Mouse (Mus musculus): ENCODE measurements around the gene Vwa5a. TPM values are rescaled to one million over a fixed set of nuclear protein-coding genes. Genes with fewer than 3 reads are reported as not detected.

Gene Vwa5a
- 21.0 and 22.9 TPM in 2 replicates for polyA plus RNA-seq (2015; fragmentation: Nextera tagmentation; extraction: Ambion mirVana)

- Histone ChIP-seq H3K9me3 (ENCODE audit: low read length) (no peaks in the 10 kb centered on the region), H3K4me2 (replicated peaks; ENCODE audit: low read depth, low read length) (peak within 1 kb of the TSS; percentile 75), H3K4me1 (ENCODE audit: insufficient read depth, low read length) (peaks cover 5% of the 10 kb centered on the region; the same call in 1 of the 2 replicates), H3K27ac (ENCODE audit: low read length) (peak within 1 kb of the TSS; percentile 77; the same call in 1 of the 2 replicates), H3K9ac (replicated peaks; ENCODE audit: low read length) (peak within 1 kb of the TSS; percentile 64), H3K4me3 (ENCODE audit: low read length) (peak within 1 kb of the TSS; percentile 71), H3K36me3 (ENCODE audit: insufficient read depth, low read length) (peaks cover 7% of the 10 kb centered on the region; the same call in 1 of the 2 replicates), H3K27me3 (ENCODE audit: insufficient read depth, low read length) (no peaks in the 10 kb centered on the region)
- WGBS = 1% methylated on average over 4 of the region's 4 CpGs
- ATAC-seq (ENCODE audit: low FRiP score, low TSS enrichment) = peak; percentile 93
Observed at GRCm38 (mm10) chr9:38718102-38718501, at the start of gene Vwa5a. Vwa5a (plus strand) TSS chr9:38718268.

- Histone ChIP-seq H3K4me3 (ENCODE audit: low read length) (no peak overlapping the region), H3K27ac (ENCODE audit: low read length) (no peak overlapping the region), H3K36me3 (ENCODE audit: insufficient read depth, low read length) (no peaks in the 10 kb centered on the region), H3K9me3 (ENCODE audit: low read length) (no peaks in the 10 kb centered on the region), H3K27me3 (ENCODE audit: insufficient read depth, low read length) (no peaks in the 10 kb centered on the region), H3K4me1 (ENCODE audit: insufficient read depth, low read length) (no peaks in the 10 kb centered on the region), H3K4me2 (replicated peaks; ENCODE audit: low read depth, low read length) (no peak overlapping the region), H3K9ac (replicated peaks; ENCODE audit: low read length) (no peak overlapping the region)
- no peak for ATAC-seq (ENCODE audit: low FRiP score, low TSS enrichment)
- 85% methylated on average over 2 of the region's 2 CpGs for WGBS
Observed at GRCm38 (mm10) chr9:38672887-38673286, 45.2 kb upstream of the Vwa5a start.

- no peak for ATAC-seq (ENCODE audit: low FRiP score, low TSS enrichment)
- no peak within 1 kb of the TSS for H3K27ac ChIP-seq (ENCODE audit: low read length)
- no peaks in the 10 kb centered on the region for H3K27me3 ChIP-seq (ENCODE audit: insufficient read depth, low read length)
- no peaks in the 10 kb centered on the region for H3K4me1 ChIP-seq (ENCODE audit: insufficient read depth, low read length)
- no peak within 1 kb of the TSS for H3K4me3 ChIP-seq (ENCODE audit: low read length)
- WGBS = 83% methylated on average over 2 of the region's 2 CpGs
- no peaks in the 10 kb centered on the region for H3K36me3 ChIP-seq (ENCODE audit: insufficient read depth, low read length)
- no peak within 1 kb of the TSS for H3K4me2 ChIP-seq (replicated peaks; ENCODE audit: low read depth, low read length)
- no peak within 1 kb of the TSS for H3K9ac ChIP-seq (replicated peaks; ENCODE audit: low read length)
- no peaks in the 10 kb centered on the region for H3K9me3 ChIP-seq (ENCODE audit: low read length)
Observed at GRCm38 (mm10) chr9:38674501-38674900, 43.6 kb upstream of the Vwa5a start, which contains the start of gene Olfr918. Olfr918 (minus strand) TSS chr9:38674601.

GRCm38 (mm10) chr9:38718927-38719441 lies 916 bp downstream of the Vwa5a start:
- H3K27me3 ChIP-seq (ENCODE audit: insufficient read depth, low read length) = no peaks in the 10 kb centered on the region
- peak; percentile 92 for ATAC-seq (ENCODE audit: low FRiP score, low TSS enrichment)
- no peaks in the 10 kb centered on the region for H3K9me3 ChIP-seq (ENCODE audit: low read length)
- H3K36me3 ChIP-seq (ENCODE audit: insufficient read depth, low read length) = peaks cover 14% of the 10 kb centered on the region
- H3K4me1 ChIP-seq (ENCODE audit: insufficient read depth, low read length) = peaks cover 5% of the 10 kb centered on the region; the same call in 1 of the 2 replicates
- 3% methylated on average over 3 of the region's 3 CpGs for WGBS
- peak overlapping the region; percentile 64 for H3K9ac ChIP-seq (replicated peaks; ENCODE audit: low read length)
- H3K27ac ChIP-seq (ENCODE audit: low read length) = peak overlapping the region; percentile 77; the same call in 1 of the 2 replicates
- H3K4me2 ChIP-seq (replicated peaks; ENCODE audit: low read depth, low read length) = peak overlapping the region; percentile 75
- peak overlapping the region; percentile 71 for H3K4me3 ChIP-seq (ENCODE audit: low read length)

- Histone ChIP-seq H3K4me1 (ENCODE audit: insufficient read depth, low read length) (peaks cover 5% of the 10 kb centered on the region; the same call in 1 of the 2 replicates), H3K4me3 (ENCODE audit: low read length) (no peak overlapping the region), H3K4me2 (replicated peaks; ENCODE audit: low read depth, low read length) (no peak overlapping the region), H3K27ac (ENCODE audit: low read length) (no peak overlapping the region), H3K36me3 (ENCODE audit: insufficient read depth, low read length) (peaks cover 34% of the 10 kb centered on the region), H3K27me3 (ENCODE audit: insufficient read depth, low read length) (no peaks in the 10 kb centered on the region), H3K9ac (replicated peaks; ENCODE audit: low read length) (no peak overlapping the region), H3K9me3 (ENCODE audit: low read length) (no peaks in the 10 kb centered on the region)
- WGBS = 93% methylated on average over 1 of the region's 1 CpGs
- no peak for ATAC-seq (ENCODE audit: low FRiP score, low TSS enrichment)
Observed at GRCm38 (mm10) chr9:38724044-38724443, 6.0 kb downstream of the Vwa5a start.

- Histone ChIP-seq H3K9me3 (ENCODE audit: low read length) (no peaks in the 10 kb centered on the region), H3K27me3 (ENCODE audit: insufficient read depth, low read length) (no peaks in the 10 kb centered on the region), H3K9ac (replicated peaks; ENCODE audit: low read length) (no peak overlapping the region), H3K4me3 (ENCODE audit: low read length) (no peak overlapping the region), H3K4me2 (replicated peaks; ENCODE audit: low read depth, low read length) (no peak overlapping the region), H3K4me1 (ENCODE audit: insufficient read depth, low read length) (no peaks in the 10 kb centered on the region), H3K27ac (ENCODE audit: low read length) (no peak overlapping the region), H3K36me3 (ENCODE audit: insufficient read depth, low read length) (peaks cover 27% of the 10 kb centered on the region)
- WGBS = 78% methylated on average over 3 of the region's 3 CpGs
- ATAC-seq (ENCODE audit: low FRiP score, low TSS enrichment) = no peak
Observed at GRCm38 (mm10) chr9:38728218-38728617, 10.2 kb downstream of the Vwa5a start.

- WGBS = 100% methylated on average over 1 of the region's 1 CpGs
- no peaks in the 10 kb centered on the region for H3K27me3 ChIP-seq (ENCODE audit: insufficient read depth, low read length)
- no peak overlapping the region for H3K9ac ChIP-seq (replicated peaks; ENCODE audit: low read length)
- H3K4me3 ChIP-seq (ENCODE audit: low read length) = no peak overlapping the region
- no peak overlapping the region for H3K27ac ChIP-seq (ENCODE audit: low read length)
- no peak for ATAC-seq (ENCODE audit: low FRiP score, low TSS enrichment)
- no peaks in the 10 kb centered on the region for H3K9me3 ChIP-seq (ENCODE audit: low read length)
- H3K4me2 ChIP-seq (replicated peaks; ENCODE audit: low read depth, low read length) = no peak overlapping the region
- H3K36me3 ChIP-seq (ENCODE audit: insufficient read depth, low read length) = peaks cover 2% of the 10 kb centered on the region; the same call in 1 of the 2 replicates
- no peaks in the 10 kb centered on the region for H3K4me1 ChIP-seq (ENCODE audit: insufficient read depth, low read length)
Observed at GRCm38 (mm10) chr9:38741408-38741807, 23.3 kb downstream of the Vwa5a start.

GRCm38 (mm10) chr9:38744619-38745315 lies 26.7 kb downstream of the Vwa5a start:
- H3K4me3 ChIP-seq (ENCODE audit: low read length) = no peak overlapping the region
- H3K4me2 ChIP-seq (replicated peaks; ENCODE audit: low read depth, low read length) = no peak overlapping the region
- H3K4me1 ChIP-seq (ENCODE audit: insufficient read depth, low read length) = no peaks in the 10 kb centered on the region
- no peak for ATAC-seq (ENCODE audit: low FRiP score, low TSS enrichment)
- WGBS = 89% methylated on average over 4 of the region's 4 CpGs
- no peaks in the 10 kb centered on the region for H3K36me3 ChIP-seq (ENCODE audit: insufficient read depth, low read length)
- no peaks in the 10 kb centered on the region for H3K27me3 ChIP-seq (ENCODE audit: insufficient read depth, low read length)
- H3K9me3 ChIP-seq (ENCODE audit: low read length) = no peaks in the 10 kb centered on the region
- H3K27ac ChIP-seq (ENCODE audit: low read length) = no peak overlapping the region
- H3K9ac ChIP-seq (replicated peaks; ENCODE audit: low read length) = no peak overlapping the region

- H3K4me2 ChIP-seq (replicated peaks; ENCODE audit: low read depth, low read length) = no peak within 1 kb of the TSS
- no peaks in the 10 kb centered on the region for H3K36me3 ChIP-seq (ENCODE audit: insufficient read depth, low read length)
- no peaks in the 10 kb centered on the region for H3K4me1 ChIP-seq (ENCODE audit: insufficient read depth, low read length)
- no peaks in the 10 kb centered on the region for H3K9me3 ChIP-seq (ENCODE audit: low read length)
- WGBS = 100% methylated on average over 1 of the region's 1 CpGs
- ATAC-seq (ENCODE audit: low FRiP score, low TSS enrichment) = no peak
- H3K27me3 ChIP-seq (ENCODE audit: insufficient read depth, low read length) = no peaks in the 10 kb centered on the region
- no peak within 1 kb of the TSS for H3K4me3 ChIP-seq (ENCODE audit: low read length)
- no peak within 1 kb of the TSS for H3K27ac ChIP-seq (ENCODE audit: low read length)
- H3K9ac ChIP-seq (replicated peaks; ENCODE audit: low read length) = no peak within 1 kb of the TSS
Observed at GRCm38 (mm10) chr9:38751999-38752398, 33.9 kb downstream of the Vwa5a start, which contains the start of gene Olfr920. Olfr920 (plus strand) TSS chr9:38752299.

- no peak within 1 kb of the TSS for H3K4me3 ChIP-seq (ENCODE audit: low read length)
- H3K4me1 ChIP-seq (ENCODE audit: insufficient read depth, low read length) = no peaks in the 10 kb centered on the region
- H3K36me3 ChIP-seq (ENCODE audit: insufficient read depth, low read length) = no peaks in the 10 kb centered on the region
- no peak within 1 kb of the TSS for H3K9ac ChIP-seq (replicated peaks; ENCODE audit: low read length)
- H3K27ac ChIP-seq (ENCODE audit: low read length) = no peak within 1 kb of the TSS
- no peak for ATAC-seq (ENCODE audit: low FRiP score, low TSS enrichment)
- H3K9me3 ChIP-seq (ENCODE audit: low read length) = no peaks in the 10 kb centered on the region
- no peak within 1 kb of the TSS for H3K4me2 ChIP-seq (replicated peaks; ENCODE audit: low read depth, low read length)
- H3K27me3 ChIP-seq (ENCODE audit: insufficient read depth, low read length) = no peaks in the 10 kb centered on the region
Observed at GRCm38 (mm10) chr9:38772768-38773167, 54.7 kb downstream of the Vwa5a start, which contains the start of gene Olfr921. Olfr921 (plus strand) TSS chr9:38773068.

Data from kidney, embryonic 16.5 days (tissue).